Mouse (Mus musculus): Measurements from ENCODE around the gene Mat2a. TPM values are rescaled to one million over a fixed set of nuclear protein-coding genes. Genes with fewer than 3 reads are reported as not detected.

The Mat2a gene
- polyA plus RNA-seq (2017; shearing (Covaris generic)) = 388 TPM

GRCm38 (mm10) chr6:72439355-72440185 is at the start of gene Mat2a:
Mat2a (minus strand) TSS chr6:72439558.

GRCm38 (mm10) chr6:72414076-72414756 is 25.1 kb downstream of the Mat2a start, which contains the start of gene Ggcx:
Ggcx (plus strand) TSS chr6:72414308.

GRCm38 (mm10) chr6:72389941-72390771 is 49.2 kb downstream of the Mat2a start, which contains the start of gene Vamp8:
Vamp8 (minus strand) TSS chr6:72390703.

Other genes with a start within 250 kb of the Mat2a start
- not detected for gene Atoh8, start 204.0 kb downstream of the Mat2a start, polyA plus RNA-seq (2017; shearing (Covaris generic))
- not detected for gene Sftpb, start 134.9 kb downstream of the Mat2a start, polyA plus RNA-seq (2017; shearing (Covaris generic))
- 21.7 TPM for gene Usp39, start 94.4 kb downstream of the Mat2a start, polyA plus RNA-seq (2017; shearing (Covaris generic))
- 41.5 TPM for gene 0610030E20Rik, start 92.2 kb downstream of the Mat2a start, polyA plus RNA-seq (2017; shearing (Covaris generic))
- gene Tmem150a, start 84.1 kb downstream of the Mat2a start, polyA plus RNA-seq (2017; shearing (Covaris generic)) = 0.37 TPM
- 148 TPM for gene Rnf181, start 72.6 kb downstream of the Mat2a start, polyA plus RNA-seq (2017; shearing (Covaris generic))
- gene Vamp5, start 59.1 kb downstream of the Mat2a start, polyA plus RNA-seq (2017; shearing (Covaris generic)) = 61.5 TPM
- gene Vamp8, start 48.9 kb downstream of the Mat2a start, polyA plus RNA-seq (2017; shearing (Covaris generic)) = 299 TPM
- gene Ggcx, start 25.2 kb downstream of the Mat2a start, polyA plus RNA-seq (2017; shearing (Covaris generic)) = 10.9 TPM
- not detected for gene Sh2d6, start 82.1 kb upstream of the Mat2a start, polyA plus RNA-seq (2017; shearing (Covaris generic))
- 690 TPM for gene Capg, start 104.8 kb upstream of the Mat2a start, polyA plus RNA-seq (2017; shearing (Covaris generic))
- gene Elmod3, start 158.9 kb upstream of the Mat2a start, polyA plus RNA-seq (2017; shearing (Covaris generic)) = 21.5 TPM
- 4.9 TPM for gene Retsat, start 158.9 kb upstream of the Mat2a start, polyA plus RNA-seq (2017; shearing (Covaris generic))
- 133 TPM for gene Tgoln1, start 177.4 kb upstream of the Mat2a start, polyA plus RNA-seq (2017; shearing (Covaris generic))

Measured in activated CD4-positive, CD25-positive, alpha-beta regulatory T cell, adult 9 weeks (primary cell).